In the genomic region with DNA sequence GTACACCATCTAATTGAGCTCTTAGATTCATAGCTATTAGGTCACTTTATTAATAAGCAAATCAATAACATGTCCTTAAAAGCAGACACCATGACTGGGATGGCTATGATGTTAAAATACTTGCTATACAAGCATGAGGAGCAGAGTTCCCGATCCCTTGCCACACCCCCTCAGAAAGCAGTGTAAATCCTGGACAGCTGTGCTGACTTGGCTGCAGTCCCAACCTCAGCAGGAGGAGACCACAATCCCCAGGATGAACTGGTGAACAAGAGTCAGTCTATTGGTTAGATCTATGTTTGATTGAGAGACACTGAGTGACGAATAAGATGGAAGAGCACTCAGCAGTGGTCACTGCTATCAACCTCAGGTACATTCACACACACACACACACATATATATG, we compare ENCODE assay signal across 30 mouse cellular contexts. TPM values are rescaled to one million over a fixed set of nuclear protein-coding genes. Genes with fewer than 3 reads are reported as not detected.
DNase-seq lines count a peak whose midpoint lies in the region; ATAC-seq and TF ChIP-seq lines count a peak whose summit lies in the region.
"Had no signal": no experiment of that assay in that cellular context is flagged by ENCODE, and none has a peak within 500 bp of the region (broad histone marks: within the 10 kb centered on the region; RNA-seq: fewer than 3 reads in every experiment).

No protein-coding gene starts in this region.

- H3K4me2 ChIP-seq in embryonic facial prominence, embryonic 14.5 days (ENCODE audit: low read depth, low read length): no peak overlapping the region
- H3K4me2 ChIP-seq in limb, embryonic 14.5 days (replicated peaks; ENCODE audit: low read depth, low read length, severe bottlenecking): no peak overlapping the region
- H3K4me2 ChIP-seq: embryonic facial prominence, embryonic 12.5 days; forebrain, embryonic 12.5 days; forebrain, embryonic 15.5 days; hindbrain, embryonic 13.5 days had no signal

- H3K27me3 ChIP-seq in embryonic facial prominence, embryonic 14.5 days (replicated peaks; ENCODE audit: control insufficient read depth, insufficient read depth, low read length): no peaks in the 10 kb centered on the region
- no peaks in the 10 kb centered on the region for H3K27me3 ChIP-seq in embryonic facial prominence, embryonic 10.5 days (replicated peaks; ENCODE audit: low read depth, poor library complexity, severe bottlenecking)
- no peaks in the 10 kb centered on the region for H3K27me3 ChIP-seq in limb, embryonic 14.5 days (ENCODE audit: control insufficient read depth, insufficient read depth, low read length)
- no peaks in the 10 kb centered on the region for H3K27me3 ChIP-seq in limb, embryonic 10.5 days (ENCODE audit: low read depth, poor library complexity, severe bottlenecking)
- H3K27me3 ChIP-seq: CH12.LX; embryonic facial prominence, embryonic 12.5 days; forebrain, embryonic 15.5 days; hindbrain, embryonic 13.5 days; Patski had no signal

- no peaks in the 10 kb centered on the region for H3K9me3 ChIP-seq in embryonic facial prominence, embryonic 14.5 days (ENCODE audit: control insufficient read depth, low read length)
- no peaks in the 10 kb centered on the region for H3K9me3 ChIP-seq in embryonic facial prominence, embryonic 10.5 days
- H3K9me3 ChIP-seq in limb, embryonic 14.5 days (ENCODE audit: control insufficient read depth, low read length): no peaks in the 10 kb centered on the region
- no peaks in the 10 kb centered on the region for H3K9me3 ChIP-seq in limb, embryonic 10.5 days (replicated peaks)
- H3K9me3 ChIP-seq: embryonic facial prominence, embryonic 12.5 days; forebrain, embryonic 12.5 days; forebrain, embryonic 15.5 days; heart, embryonic 10.5 days; hindbrain, embryonic 10.5 days; hindbrain, embryonic 13.5 days had no signal

- WGBS in embryonic facial prominence, embryonic 14.5 days: 44% methylated on average over 2 of the region's 2 CpGs
- 84% methylated on average over 2 of the region's 2 CpGs for WGBS in embryonic facial prominence, embryonic 10.5 days
- 33% methylated on average over 2 of the region's 2 CpGs for WGBS in limb, embryonic 14.5 days
- WGBS in limb, embryonic 10.5 days: 90% methylated on average over 2 of the region's 2 CpGs

- H3K27ac ChIP-seq in embryonic facial prominence, embryonic 14.5 days (replicated peaks; ENCODE audit: low read depth, low read length): no peak overlapping the region
- no peak overlapping the region for H3K27ac ChIP-seq in embryonic facial prominence, embryonic 10.5 days (replicated peaks)
- H3K27ac ChIP-seq in limb, embryonic 14.5 days (replicated peaks; ENCODE audit: low read depth, low read length): no peak overlapping the region
- no peak overlapping the region for H3K27ac ChIP-seq in limb, embryonic 10.5 days
- H3K27ac ChIP-seq: embryonic facial prominence, embryonic 12.5 days; forebrain, embryonic 12.5 days; forebrain, embryonic 15.5 days; heart, adult 2 months; heart, embryonic 10.5 days; hindbrain, embryonic 10.5 days; hindbrain, embryonic 13.5 days had no signal

- peak; percentile 82 for DNase-seq in embryonic facial prominence, embryonic 14.5 days (ENCODE audit: low spot score)
- DNase-seq in embryonic facial prominence, embryonic 10.5 days (ENCODE audit: low spot score): no peak
- DNase-seq in limb, embryonic 14.5 days (ENCODE audit: low spot score): peak; percentile 48
- no peak for DNase-seq in limb, embryonic 10.5 days (ENCODE audit: low spot score)
- DNase-seq in retina, postnatal 1 day: peak; percentile 42
- no peak for DNase-seq in retina, embryonic 14.5 days (ENCODE audit: low spot score)
- DNase-seq in layer of hippocampus, postnatal 10 days (ENCODE audit: low spot score in 2 of 2): no peak
- DNase-seq: adrenal gland, postnatal 10 days; adrenal gland, postnatal 36 days; B cell, adult 2 months; cerebellum, adult 11 months; cerebellum, adult 2 months; cerebellum, adult 9-11 months; gastrocnemius, postnatal 10 days; gastrocnemius, postnatal 36 days; heart, adult 2 months; heart, postnatal 10 days; heart, postnatal 36 days had no signal

- no peak overlapping the region for H3K4me3 ChIP-seq in embryonic facial prominence, embryonic 14.5 days (ENCODE audit: low read depth, low read length)
- H3K4me3 ChIP-seq in embryonic facial prominence, embryonic 10.5 days: no peak overlapping the region
- H3K4me3 ChIP-seq in limb, embryonic 14.5 days (replicated peaks; ENCODE audit: low read length): no peak overlapping the region
- H3K4me3 ChIP-seq in limb, embryonic 10.5 days: no peak overlapping the region
- H3K4me3 ChIP-seq: embryonic facial prominence, embryonic 12.5 days; erythroblast, embryonic 14.5 days; forebrain, embryonic 12.5 days; forebrain, embryonic 15.5 days; heart, adult 2 months; heart, embryonic 10.5 days; hindbrain, embryonic 10.5 days; hindbrain, embryonic 13.5 days had no signal

- no peak overlapping the region for H3K9ac ChIP-seq in embryonic facial prominence, embryonic 14.5 days (ENCODE audit: low read depth, low read length)
- no peak overlapping the region for H3K9ac ChIP-seq in limb, embryonic 14.5 days (ENCODE audit: low read depth, low read length, severe bottlenecking)
- H3K9ac ChIP-seq: embryonic facial prominence, embryonic 12.5 days; forebrain, embryonic 12.5 days; forebrain, embryonic 15.5 days; hindbrain, embryonic 13.5 days had no signal

- peaks cover 18% of the 10 kb centered on the region for H3K4me1 ChIP-seq in embryonic facial prominence, embryonic 14.5 days (ENCODE audit: control insufficient read depth, insufficient read depth, low read length)
- peaks cover 3% of the 10 kb centered on the region; the same call in 1 of the 2 replicates for H3K4me1 ChIP-seq in embryonic facial prominence, embryonic 10.5 days
- peaks cover 18% of the 10 kb centered on the region for H3K4me1 ChIP-seq in limb, embryonic 14.5 days (ENCODE audit: control insufficient read depth, insufficient read depth, low read length)
- H3K4me1 ChIP-seq in limb, embryonic 10.5 days: peaks cover 23% of the 10 kb centered on the region
- H3K4me1 ChIP-seq: hindbrain, embryonic 10.5 days had no signal

- H3K36me3 ChIP-seq in embryonic facial prominence, embryonic 14.5 days (ENCODE audit: control insufficient read depth, insufficient read depth, low read length): no peaks in the 10 kb centered on the region
- H3K36me3 ChIP-seq in embryonic facial prominence, embryonic 10.5 days (replicated peaks): no peaks in the 10 kb centered on the region
- H3K36me3 ChIP-seq in limb, embryonic 14.5 days (ENCODE audit: control insufficient read depth, insufficient read depth, low read length): no peaks in the 10 kb centered on the region
- no peaks in the 10 kb centered on the region for H3K36me3 ChIP-seq in limb, embryonic 10.5 days
- H3K36me3 ChIP-seq: embryonic facial prominence, embryonic 12.5 days; forebrain, embryonic 12.5 days; forebrain, embryonic 15.5 days; G1E; heart, embryonic 10.5 days; hindbrain, embryonic 10.5 days; hindbrain, embryonic 13.5 days had no signal

- TF ChIP-seq POLR2A in limb, embryonic 14.5 days (IDR thresholded peaks at IDR 0.05; ENCODE audit: borderline replicate concordance, extremely low read depth, insufficient read depth, insufficient read length): no peak

- ATAC-seq in embryonic facial prominence, embryonic 14.5 days (ENCODE audit: low read depth): 0 out of 2 replicates have a peak, but pooled peaks have one; percentile 20
- peak; percentile 32; the same call in 1 of the 2 replicates for ATAC-seq in limb, embryonic 14.5 days (ENCODE audit: low FRiP score, low read depth)
- ATAC-seq: forebrain, embryonic 15.5 days; hindbrain, embryonic 16.5 days; Patski had no signal

RNA-seq across cellular contexts. Expression of a gene that starts 29.3 kb away (rescaled TPM):
- polyA plus RNA-seq in embryonic facial prominence, embryonic 14.5 days (2014; fragmentation: Nextera tagmentation; extraction: Ambion mirVana): 9.2 and 11.1 TPM in 2 replicates
- polyA plus RNA-seq in embryonic facial prominence, embryonic 10.5 days (2016; fragmentation: Nextera tagmentation; extraction: Ambion mirVana): 2.9 and 4.0 TPM in 2 replicates
- 7.5 and 8.6 TPM in 2 replicates for polyA plus RNA-seq in limb, embryonic 14.5 days (2012; rRNA removed)
- 9.0 and 11.1 TPM in 2 replicates for polyA plus RNA-seq in limb, embryonic 14.5 days (2014; fragmentation: Nextera tagmentation; extraction: Ambion mirVana)
- polyA plus RNA-seq in limb, embryonic 10.5 days (2016; fragmentation: Nextera tagmentation; extraction: Ambion mirVana): 1.4 and 1.8 TPM in 2 replicates
- total RNA-seq in layer of hippocampus, postnatal 10 days (2021): 10 to 100 TPM; 16.3 to 23.3 TPM
- total RNA-seq: CH12.LX; granulocyte monocyte progenitor cell, adult 5-6 weeks had no signal
- polyA plus RNA-seq: erythroblast, embryonic 14.5 days; G1E; Patski had no signal

Comparison
In these comparisons a context has a peak if more than half of its experiments do, and no peak if none do; other contexts are left out.
1. DNase-seq: peak in embryonic facial prominence, embryonic 14.5 days (single experiment), limb, embryonic 14.5 days (single experiment) and retina, postnatal 1 day (single experiment); none in embryonic facial prominence, embryonic 10.5 days (single experiment), limb, embryonic 10.5 days (single experiment), retina, embryonic 14.5 days (single experiment) and layer of hippocampus, postnatal 10 days (0 of 2).